Mouse (Mus musculus) cerebellum, postnatal 25 days (tissue): ENCODE measurements around the gene Saxo1.

Experiments used
- DNase-seq, 2 experiments: peaks; one replicate each; pipeline ENCODE4 v3.0.0; 2021; ENCODE audit warnings: mixed read lengths in 2 of 2

Saxo1 gene

GRCm38 (mm10) chr4:86422586-86422985 is 135.5 kb downstream of the Saxo1 start:
- DNase-seq: no peak

- no peak for DNase-seq
These were observed 141.6 kb downstream of the Saxo1 start for GRCm38 (mm10) chr4:86416401-86417025.

GRCm38 (mm10) chr4:86413388-86413787 is 144.7 kb downstream of the Saxo1 start:
- DNase-seq: no peak

GRCm38 (mm10) chr4:86410946-86411345 is 147.2 kb downstream of the Saxo1 start:
- DNase-seq: no peak

GRCm38 (mm10) chr4:86408421-86408820 is 149.7 kb downstream of the Saxo1 start:
- DNase-seq: no peak

- DNase-seq: no peak
These were observed 151.0 kb downstream of the Saxo1 start for GRCm38 (mm10) chr4:86407200-86407527.

- no peak for DNase-seq
These were observed 151.5 kb downstream of the Saxo1 start for GRCm38 (mm10) chr4:86406501-86407199.

- no peak for DNase-seq
These were observed 157.0 kb downstream of the Saxo1 start for GRCm38 (mm10) chr4:86401116-86401515.

- DNase-seq: no peak
These were observed 160.7 kb downstream of the Saxo1 start for GRCm38 (mm10) chr4:86397470-86397869.

GRCm38 (mm10) chr4:86396672-86397288 is 161.3 kb downstream of the Saxo1 start:
- DNase-seq: no peak

- no peak for DNase-seq
These were observed 162.5 kb downstream of the Saxo1 start for GRCm38 (mm10) chr4:86395636-86396035.
